Mouse (Mus musculus): Measurements from ENCODE around the gene Klhdc8b. TPM values are rescaled to one million over a fixed set of nuclear protein-coding genes. Genes with fewer than 3 reads are reported as not detected.

Klhdc8b gene
- 24.2 and 26.8 TPM in 2 replicates for polyA plus RNA-seq (2014; fragmentation: Nextera tagmentation; extraction: Ambion mirVana)

GRCm38 (mm10) chr9:108461181-108461631 is at the start of gene Klhdc8b:
Gene Klhdc8b, minus strand, starts transcription at chr9:108461581.
- no peaks in the 10 kb centered on the region for H3K9me3 ChIP-seq (ENCODE audit: control insufficient read depth, low read length)
- H3K27me3 ChIP-seq (replicated peaks; ENCODE audit: control insufficient read depth, insufficient read depth, low read length) = no peaks in the 10 kb centered on the region
- H3K4me1 ChIP-seq (replicated peaks; ENCODE audit: control insufficient read depth, insufficient read depth, low read length) = peaks cover 14% of the 10 kb centered on the region
- H3K4me2 ChIP-seq = peak within 1 kb of the TSS; percentile 75
- peaks cover 15% of the 10 kb centered on the region for H3K36me3 ChIP-seq (ENCODE audit: control insufficient read depth, insufficient read depth, low read length)
- no peak for ATAC-seq (replicated peaks; ENCODE audit: low FRiP score)
- H3K4me3 ChIP-seq (ENCODE audit: low read depth, low read length) = peak within 1 kb of the TSS; percentile 71
- WGBS = 27% methylated on average over 11 of the region's 11 CpGs
- peak within 1 kb of the TSS; percentile 80 for H3K9ac ChIP-seq (ENCODE audit: low read depth, low read length)
- peak within 1 kb of the TSS; percentile 81 for H3K27ac ChIP-seq (ENCODE audit: low read depth, low read length)
- no peak for DNase-seq (ENCODE audit: low spot score)

DNA sequence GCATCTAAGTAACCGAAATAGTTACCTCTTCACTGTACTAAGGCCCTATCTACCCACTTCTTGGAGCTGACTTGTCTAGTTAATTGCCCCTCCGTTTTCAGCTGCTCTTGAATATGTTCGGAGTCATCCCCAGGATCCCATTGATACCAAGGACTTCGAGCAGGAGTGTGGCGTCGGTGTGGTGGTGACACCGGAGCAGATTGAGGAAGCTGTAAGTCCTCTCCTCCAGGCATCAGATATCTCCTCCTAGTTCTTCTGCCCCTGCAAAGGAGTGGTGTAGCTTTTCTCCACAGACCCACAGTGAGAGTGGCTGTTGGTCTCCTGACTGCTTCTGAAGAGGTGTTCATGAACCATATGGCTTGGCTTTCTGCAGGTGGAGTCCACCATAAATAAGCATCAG is 47.4 kb upstream of the Klhdc8b start:
- Histone ChIP-seq H3K27me3 (replicated peaks; ENCODE audit: control insufficient read depth, insufficient read depth, low read length) (no peaks in the 10 kb centered on the region), H3K4me3 (ENCODE audit: low read depth, low read length) (peak overlapping the region; percentile 84), H3K9me3 (ENCODE audit: control insufficient read depth, low read length) (no peaks in the 10 kb centered on the region), H3K9ac (ENCODE audit: low read depth, low read length) (peak overlapping the region; percentile 81), H3K36me3 (ENCODE audit: control insufficient read depth, insufficient read depth, low read length) (peaks cover 29% of the 10 kb centered on the region), H3K4me2 (peak overlapping the region; percentile 96), H3K27ac (ENCODE audit: low read depth, low read length) (0 out of 2 replicates have a peak overlapping the region, but pooled peaks have one; percentile 46), H3K4me1 (replicated peaks; ENCODE audit: control insufficient read depth, insufficient read depth, low read length) (peaks cover 11% of the 10 kb centered on the region)
- ATAC-seq (replicated peaks; ENCODE audit: low FRiP score) (no peak), DNase-seq (ENCODE audit: low spot score) (peak; percentile 29)
- WGBS = 69% methylated on average over 7 of the region's 7 CpGs

DNA sequence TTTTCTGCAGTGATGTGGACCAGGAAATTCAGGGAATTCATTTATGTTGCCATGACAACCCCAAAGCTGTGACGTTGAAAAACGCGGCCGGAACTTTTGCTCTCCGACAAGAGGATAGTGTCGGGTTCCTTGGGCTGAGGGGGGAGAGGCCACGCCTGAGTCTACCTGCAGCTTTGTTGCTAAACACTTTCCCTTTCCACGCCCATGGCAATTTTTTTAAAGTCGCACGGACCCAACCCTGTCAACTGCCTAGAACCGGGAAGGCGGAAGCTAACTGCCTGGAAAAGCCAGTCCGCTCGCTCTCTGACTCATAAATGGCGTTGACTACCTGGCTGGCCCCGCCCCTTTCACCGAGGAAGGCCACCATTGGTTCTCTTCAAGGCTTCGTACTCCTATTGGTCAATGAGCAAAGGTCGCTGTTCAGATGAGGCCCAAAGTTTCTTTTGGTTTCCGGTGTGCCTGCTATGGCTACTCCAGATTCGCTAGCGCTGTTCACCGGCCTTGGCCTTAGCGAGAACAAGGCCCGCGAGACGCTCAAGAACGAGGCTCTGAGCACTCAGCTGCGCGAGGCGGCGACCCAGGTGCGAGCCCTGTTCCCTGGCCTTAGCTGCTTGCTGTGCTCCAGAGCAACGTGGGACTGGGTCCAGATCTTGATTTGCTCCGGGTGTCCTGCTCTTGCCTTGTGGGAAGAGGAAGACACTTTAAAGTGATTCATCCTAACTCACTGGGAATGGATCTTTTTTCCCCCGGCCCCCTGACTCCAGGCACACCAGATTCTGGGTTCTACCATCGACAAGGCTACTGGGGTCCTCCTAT is 46.4 kb upstream of the Klhdc8b start, which contains the start of gene Qars:
Gene Qars (plus strand): TSS at position 88 of the 816 bp plus-strand sequence.
- Histone ChIP-seq H3K4me3 (ENCODE audit: low read depth, low read length) (peak within 1 kb of the TSS; percentile 84), H3K9ac (ENCODE audit: low read depth, low read length) (peak within 1 kb of the TSS; percentile 81), H3K9me3 (ENCODE audit: control insufficient read depth, low read length) (no peaks in the 10 kb centered on the region), H3K4me2 (peak within 1 kb of the TSS; percentile 96), H3K36me3 (ENCODE audit: control insufficient read depth, insufficient read depth, low read length) (peaks cover 31% of the 10 kb centered on the region), H3K27ac (ENCODE audit: low read depth, low read length) (peak within 1 kb of the TSS; percentile 46; the same call in 1 of the 2 replicates), H3K4me1 (replicated peaks; ENCODE audit: control insufficient read depth, insufficient read depth, low read length) (peaks cover 11% of the 10 kb centered on the region), H3K27me3 (replicated peaks; ENCODE audit: control insufficient read depth, insufficient read depth, low read length) (no peaks in the 10 kb centered on the region)
- DNase-seq (ENCODE audit: low spot score) (peak; percentile 94), ATAC-seq (replicated peaks; ENCODE audit: low FRiP score) (peak; percentile 96)
- under 1% methylated on average over 37 of the region's 37 CpGs for WGBS

- Histone ChIP-seq H3K9ac (ENCODE audit: low read depth, low read length) (0 out of 2 replicates have a peak overlapping the region, but pooled peaks have one; percentile 9), H3K9me3 (ENCODE audit: control insufficient read depth, low read length) (no peaks in the 10 kb centered on the region), H3K27ac (ENCODE audit: low read depth, low read length) (no peak overlapping the region), H3K27me3 (replicated peaks; ENCODE audit: control insufficient read depth, insufficient read depth, low read length) (no peaks in the 10 kb centered on the region), H3K4me3 (ENCODE audit: low read depth, low read length) (peak overlapping the region; percentile 84), H3K4me1 (replicated peaks; ENCODE audit: control insufficient read depth, insufficient read depth, low read length) (peaks cover 11% of the 10 kb centered on the region), H3K4me2 (peak overlapping the region; percentile 96), H3K36me3 (ENCODE audit: control insufficient read depth, insufficient read depth, low read length) (peaks cover 23% of the 10 kb centered on the region)
- DNase-seq (ENCODE audit: low spot score) (no peak), ATAC-seq (replicated peaks; ENCODE audit: low FRiP score) (no peak)
- 87% methylated on average over 7 of the region's 7 CpGs for WGBS
These were observed 45.5 kb upstream of the Klhdc8b start for GRCm38 (mm10) chr9:108506901-108507300.

DNA sequence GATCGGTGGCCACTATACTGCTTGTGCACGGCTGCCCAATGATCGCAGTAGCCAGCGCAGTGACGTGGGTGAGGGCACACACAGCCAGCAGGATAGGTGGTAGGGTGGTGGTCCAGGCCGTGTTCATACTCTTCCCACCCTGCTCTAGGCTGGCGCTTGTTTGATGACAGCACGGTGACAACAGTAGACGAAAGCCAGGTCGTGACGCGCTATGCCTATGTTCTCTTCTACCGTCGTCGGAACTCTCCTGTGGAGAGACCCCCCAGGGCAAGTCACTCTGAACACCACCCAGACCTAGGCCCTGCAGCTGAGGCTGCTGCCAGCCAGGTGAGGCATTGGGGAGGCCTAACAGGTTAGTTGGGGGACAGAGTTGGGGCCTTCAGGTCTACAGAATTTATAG is 38.6 kb upstream of the Klhdc8b start:
- Histone ChIP-seq H3K4me1 (replicated peaks; ENCODE audit: control insufficient read depth, insufficient read depth, low read length) (no peaks in the 10 kb centered on the region), H3K4me3 (ENCODE audit: low read depth, low read length) (no peak overlapping the region), H3K27me3 (replicated peaks; ENCODE audit: control insufficient read depth, insufficient read depth, low read length) (no peaks in the 10 kb centered on the region), H3K4me2 (no peak overlapping the region), H3K27ac (ENCODE audit: low read depth, low read length) (no peak overlapping the region), H3K9ac (ENCODE audit: low read depth, low read length) (no peak overlapping the region), H3K9me3 (ENCODE audit: control insufficient read depth, low read length) (no peaks in the 10 kb centered on the region), H3K36me3 (ENCODE audit: control insufficient read depth, insufficient read depth, low read length) (peaks cover 70% of the 10 kb centered on the region)
- ATAC-seq (replicated peaks; ENCODE audit: low FRiP score) = no peak
- DNase-seq (ENCODE audit: low spot score) = no peak
- WGBS = 94% methylated on average over 15 of the region's 15 CpGs

DNA sequence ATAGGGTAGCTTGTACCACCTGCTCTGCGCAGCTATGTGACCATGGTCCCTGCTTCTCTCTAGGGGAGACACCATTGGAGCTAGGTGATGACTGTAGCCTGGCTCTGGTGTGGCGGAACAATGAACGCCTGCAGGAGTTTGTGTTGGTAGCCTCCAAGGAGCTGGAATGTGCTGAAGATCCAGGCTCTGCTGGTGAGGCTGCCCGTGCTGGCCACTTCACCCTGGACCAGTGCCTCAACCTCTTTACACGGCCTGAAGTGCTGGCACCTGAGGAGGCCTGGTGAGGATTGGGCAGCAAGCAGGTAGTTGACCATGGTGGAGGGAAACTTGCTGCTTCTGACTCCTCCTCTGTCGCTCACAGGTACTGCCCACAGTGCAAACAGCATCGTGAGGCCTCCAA is 37.9 kb upstream of the Klhdc8b start:
- DNase-seq (ENCODE audit: low spot score) = no peak
- H3K27ac ChIP-seq (ENCODE audit: low read depth, low read length) = no peak overlapping the region
- H3K27me3 ChIP-seq (replicated peaks; ENCODE audit: control insufficient read depth, insufficient read depth, low read length) = no peaks in the 10 kb centered on the region
- H3K4me3 ChIP-seq (ENCODE audit: low read depth, low read length) = no peak overlapping the region
- no peak for ATAC-seq (replicated peaks; ENCODE audit: low FRiP score)
- WGBS = 91% methylated on average over 7 of the region's 7 CpGs
- H3K36me3 ChIP-seq (ENCODE audit: control insufficient read depth, insufficient read depth, low read length) = peaks cover 76% of the 10 kb centered on the region
- H3K9ac ChIP-seq (ENCODE audit: low read depth, low read length) = no peak overlapping the region
- no peaks in the 10 kb centered on the region for H3K4me1 ChIP-seq (replicated peaks; ENCODE audit: control insufficient read depth, insufficient read depth, low read length)
- H3K9me3 ChIP-seq (ENCODE audit: control insufficient read depth, low read length) = no peaks in the 10 kb centered on the region
- H3K4me2 ChIP-seq = no peak overlapping the region

DNA sequence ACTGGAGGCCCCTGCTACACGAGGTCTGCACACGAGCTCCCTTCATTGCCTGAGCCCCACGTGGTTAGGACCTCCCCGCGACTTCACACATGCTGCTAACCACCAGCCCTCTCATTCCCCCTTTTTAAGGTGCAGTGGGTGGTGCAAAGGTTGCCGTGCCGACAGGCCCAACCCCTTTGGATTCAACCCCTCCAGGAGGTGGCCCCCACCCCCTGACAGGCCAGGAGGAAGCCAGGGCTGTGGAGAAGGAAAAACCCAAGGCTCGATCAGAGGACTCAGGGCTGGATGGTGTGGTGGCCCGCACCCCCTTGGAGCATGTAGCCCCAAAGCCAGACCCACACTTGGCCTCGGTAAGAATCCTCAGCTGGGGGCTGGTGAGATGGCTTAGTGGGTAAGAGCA is 33.5 kb upstream of the Klhdc8b start:
- DNase-seq (ENCODE audit: low spot score) (no peak), ATAC-seq (replicated peaks; ENCODE audit: low FRiP score) (no peak)
- no peaks in the 10 kb centered on the region for H3K9me3 ChIP-seq (ENCODE audit: control insufficient read depth, low read length)
- no peak overlapping the region for H3K27ac ChIP-seq (ENCODE audit: low read depth, low read length)
- no peak overlapping the region for H3K4me2 ChIP-seq
- WGBS = 87% methylated on average over 10 of the region's 10 CpGs
- H3K27me3 ChIP-seq (replicated peaks; ENCODE audit: control insufficient read depth, insufficient read depth, low read length) = no peaks in the 10 kb centered on the region
- peaks cover 72% of the 10 kb centered on the region for H3K36me3 ChIP-seq (ENCODE audit: control insufficient read depth, insufficient read depth, low read length)
- H3K4me3 ChIP-seq (ENCODE audit: low read depth, low read length) = no peak overlapping the region
- H3K9ac ChIP-seq (ENCODE audit: low read depth, low read length) = no peak overlapping the region
- H3K4me1 ChIP-seq (replicated peaks; ENCODE audit: control insufficient read depth, insufficient read depth, low read length) = peaks cover 14% of the 10 kb centered on the region

DNA sequence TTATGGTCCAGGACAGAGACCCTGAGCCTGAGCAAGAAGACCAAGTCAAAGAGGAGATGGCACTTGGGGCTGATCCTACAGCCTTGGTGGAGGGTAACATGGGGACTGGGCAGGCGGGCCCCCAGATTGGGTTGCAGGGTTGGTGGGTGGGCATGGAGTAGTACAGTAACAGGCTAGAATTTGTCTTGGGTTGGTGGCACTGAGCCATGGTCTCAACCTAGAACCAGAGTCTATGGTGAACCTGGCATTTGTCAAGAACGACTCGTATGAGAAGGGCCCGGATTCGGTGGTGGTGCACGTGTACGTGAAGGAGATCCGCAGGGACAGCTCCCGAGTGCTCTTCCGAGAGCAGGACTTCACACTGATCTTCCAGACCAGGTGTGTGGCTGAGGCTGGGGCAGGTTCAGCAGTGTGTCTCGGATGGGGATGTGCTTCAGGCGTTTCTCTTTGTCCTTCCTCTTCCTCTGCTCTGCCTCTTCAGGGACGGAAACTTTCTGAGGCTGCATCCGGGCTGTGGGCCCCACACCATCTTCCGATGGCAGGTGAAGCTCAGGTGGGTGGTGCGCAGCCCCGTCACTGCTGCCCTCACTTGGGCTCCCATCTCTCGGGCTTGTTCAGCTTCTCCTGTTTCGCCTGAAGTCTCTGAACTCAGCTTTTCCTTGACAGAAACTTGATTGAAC is 32.9 kb upstream of the Klhdc8b start:
- WGBS = 95% methylated on average over 19 of the region's 19 CpGs
- no peak overlapping the region for H3K4me3 ChIP-seq (ENCODE audit: low read depth, low read length)
- no peak overlapping the region for H3K9ac ChIP-seq (ENCODE audit: low read depth, low read length)
- peaks cover 17% of the 10 kb centered on the region for H3K4me1 ChIP-seq (replicated peaks; ENCODE audit: control insufficient read depth, insufficient read depth, low read length)
- no peak overlapping the region for H3K4me2 ChIP-seq
- ATAC-seq (replicated peaks; ENCODE audit: low FRiP score) (no peak), DNase-seq (ENCODE audit: low spot score) (no peak)
- no peaks in the 10 kb centered on the region for H3K9me3 ChIP-seq (ENCODE audit: control insufficient read depth, low read length)
- no peaks in the 10 kb centered on the region for H3K27me3 ChIP-seq (replicated peaks; ENCODE audit: control insufficient read depth, insufficient read depth, low read length)
- H3K36me3 ChIP-seq (ENCODE audit: control insufficient read depth, insufficient read depth, low read length) = peaks cover 66% of the 10 kb centered on the region
- H3K27ac ChIP-seq (ENCODE audit: low read depth, low read length) = no peak overlapping the region
